Mouse (Mus musculus): ENCODE data around the gene Wfdc3.
A peak's percentile ranks its signal among the peaks of the same experiment; 100 is the strongest.
"Not testable (repeated sequence)": the region's sequence is repeated elsewhere in the genome, so short reads cannot be mapped to it uniquely, and the experiment has no call there.

The Wfdc3 gene

GRCm38 (mm10) chr2:164739876-164740275 lies 5.9 kb downstream of the Wfdc3 start:
- no peak for DNase-seq (ENCODE audit: low read depth, low spot score)

GRCm38 (mm10) chr2:164737377-164738090 lies 8.2 kb downstream of the Wfdc3 start:
- no peak for DNase-seq (ENCODE audit: low read depth, low spot score)

- DNase-seq (ENCODE audit: low read depth, low spot score), result no peak
These were observed 10.3 kb downstream of the Wfdc3 start for GRCm38 (mm10) chr2:164735446-164735845.

GRCm38 (mm10) chr2:164734839-164735238 lies 10.9 kb downstream of the Wfdc3 start:
- DNase-seq (ENCODE audit: low read depth, low spot score), result no peak

- DNase-seq (ENCODE audit: low read depth, low spot score), result no peak
These were observed 12.5 kb downstream of the Wfdc3 start for GRCm38 (mm10) chr2:164733259-164733658.

GRCm38 (mm10) chr2:164731719-164732118 lies 14.0 kb downstream of the Wfdc3 start:
- DNase-seq (ENCODE audit: low read depth, low spot score), result no peak

- peak; percentile 42 for DNase-seq (ENCODE audit: low read depth, low spot score)
These were observed 19.7 kb downstream of the Wfdc3 start for GRCm38 (mm10) chr2:164725895-164726619.

- no peak for DNase-seq (ENCODE audit: low read depth, low spot score)
These were observed 22.5 kb downstream of the Wfdc3 start for GRCm38 (mm10) chr2:164723276-164723675.

- DNase-seq (ENCODE audit: low read depth, low spot score), result not testable (repeated sequence)
These were observed 29.4 kb downstream of the Wfdc3 start for GRCm38 (mm10) chr2:164716194-164716786.

- DNase-seq (ENCODE audit: low read depth, low spot score), result no peak
These were observed 30.7 kb downstream of the Wfdc3 start, which contains the start of gene Spint5 for GRCm38 (mm10) chr2:164715005-164715404. TSS of gene Spint5 (plus strand) at chr2:164715305.

GRCm38 (mm10) chr2:164705991-164706390 lies 39.7 kb downstream of the Wfdc3 start:
- DNase-seq (ENCODE audit: low read depth, low spot score), result no peak

GRCm38 (mm10) chr2:164705328-164705727 lies 40.4 kb downstream of the Wfdc3 start:
- DNase-seq (ENCODE audit: low read depth, low spot score), result no peak

- no peak for DNase-seq (ENCODE audit: low read depth, low spot score)
These were observed 41.5 kb downstream of the Wfdc3 start for GRCm38 (mm10) chr2:164704235-164704634.

- DNase-seq (ENCODE audit: low read depth, low spot score), result no peak
These were observed 44.0 kb downstream of the Wfdc3 start for GRCm38 (mm10) chr2:164701761-164702160.

- DNase-seq (ENCODE audit: low read depth, low spot score), result no peak
These were observed 44.8 kb downstream of the Wfdc3 start for GRCm38 (mm10) chr2:164700959-164701358.

GRCm38 (mm10) chr2:164698201-164698600 lies 47.5 kb downstream of the Wfdc3 start, which contains the start of gene Spint4:
TSS of gene Spint4 (plus strand) at chr2:164698501.
- no peak for DNase-seq (ENCODE audit: low read depth, low spot score)

GRCm38 (mm10) chr2:164684807-164685206 lies 60.9 kb downstream of the Wfdc3 start, which contains the start of gene Wfdc13:
TSS of gene Wfdc13 (plus strand) at chr2:164685107.
- DNase-seq (ENCODE audit: low read depth, low spot score), result no peak
